Mouse (Mus musculus) embryonic fibroblast, embryonic 13.5 days (primary cell): Measurements from ENCODE around the gene Epor.

Experiments used
- CTCF ChIP-seq: IDR thresholded peaks from 2 replicates; pipeline ENCODE4 v1.5.1; 2011; ENCODE audit warnings: mild to moderate bottlenecking, control low read depth, low read length, moderate library complexity, borderline replicate concordance; ENCODE audit not compliant: insufficient read depth
- POLR2A ChIP-seq: IDR thresholded peaks from 2 replicates; pipeline ENCODE4 v1.6.1; 2011; ENCODE audit warnings: low read depth, mild to moderate bottlenecking, control low read depth, low read length, moderate library complexity

GRCm38 (mm10) chr9:21960558-21961208 is 2.6 kb downstream of the Epor start:
- TF ChIP-seq POLR2A (no peak), CTCF (peak; percentile 28; the same call in 1 of the 2 replicates)
